Comparison of ENCODE assay signal across 20 mouse cellular contexts in genomic region chr12:56003561-56003960, GRCm38 (mm10).
"Had no signal": no experiment of that assay in that cellular context is flagged by ENCODE, and none has a peak within 500 bp of the region (broad histone marks: within the 10 kb centered on the region; RNA-seq: fewer than 3 reads in every experiment).

No protein-coding gene starts in this region.

- H3K4me3 ChIP-seq: layer of hippocampus, adult 2 months; limb, embryonic 10.5 days; limb, embryonic 13.5 days; liver, embryonic 12.5 days; liver, embryonic 15.5 days; lung, embryonic 15.5 days; megakaryocyte, embryonic 14.5 days; midbrain, embryonic 10.5 days; myocyte; neural tube, embryonic 15.5 days had no signal

- ATAC-seq: liver, embryonic 12.5 days had no signal

- H3K4me1 ChIP-seq: limb, embryonic 13.5 days; liver, embryonic 12.5 days; liver, embryonic 15.5 days; lung, embryonic 15.5 days; megakaryocyte, embryonic 14.5 days had no signal

- H3K9ac ChIP-seq: limb, embryonic 13.5 days; liver, embryonic 12.5 days; liver, embryonic 15.5 days; lung, embryonic 15.5 days; neural tube, embryonic 15.5 days had no signal

- DNase-seq: kidney, adult 2 months; kidney, postnatal 25 days; layer of hippocampus, adult 9-11 months; liver; lung, adult 18-20 months; lung, postnatal 10 days; lung, postnatal 36 days; thymus, adult 18-20 months; thymus, postnatal 36 days had no signal

- H3K27me3 ChIP-seq: limb, embryonic 13.5 days; liver, embryonic 12.5 days; liver, embryonic 15.5 days; lung, embryonic 15.5 days; megakaryocyte, embryonic 14.5 days; neural tube, embryonic 15.5 days had no signal

- H3K9me3 ChIP-seq: limb, embryonic 10.5 days; limb, embryonic 13.5 days; liver, embryonic 12.5 days; liver, embryonic 15.5 days; lung, embryonic 15.5 days; megakaryocyte, embryonic 14.5 days; midbrain, embryonic 10.5 days; neural tube, embryonic 15.5 days had no signal

- H3K36me3 ChIP-seq: limb, embryonic 10.5 days; limb, embryonic 13.5 days; liver, embryonic 12.5 days; liver, embryonic 15.5 days; lung, embryonic 15.5 days; midbrain, embryonic 10.5 days; neural tube, embryonic 15.5 days had no signal

- H3K27ac ChIP-seq: kidney, postnatal 0 days; layer of hippocampus, adult 2 months; limb, embryonic 10.5 days; limb, embryonic 13.5 days; liver, embryonic 12.5 days; liver, embryonic 15.5 days; lung, embryonic 15.5 days; midbrain, embryonic 10.5 days; neural tube, embryonic 15.5 days had no signal

- H3K4me2 ChIP-seq: limb, embryonic 13.5 days; liver, embryonic 12.5 days; liver, embryonic 15.5 days; lung, embryonic 15.5 days; neural tube, embryonic 15.5 days had no signal
